Mouse (Mus musculus) granulocyte monocyte progenitor cell, adult 5-6 weeks (primary cell): ENCODE data around the gene Lrrc3c. TPM values are rescaled to one million over a fixed set of nuclear protein-coding genes. Genes with fewer than 3 reads are reported as not detected.
"Not testable (repeated sequence)": the region's sequence is repeated elsewhere in the genome, so short reads cannot be mapped to it uniquely, and the experiment has no call there.

Experiments
- ATAC-seq: replicated peaks from 2 replicates; pipeline ENCODE4 v1.8.0; 2016; ENCODE audit warnings: mild to moderate bottlenecking, moderate TSS enrichment, inconsistent platforms; ENCODE audit not compliant: poor library complexity, severe bottlenecking
- total RNA-seq, 2 experiments: library from RNA; stranded (forward) in 1 of 2; stranded (reverse) in 1 of 2; fragments of 200-712, 200-1000 nt in 1 of 2; fragments of >200 nt in 1 of 2; fragmentation: Nextera tagmentation in 1 of 2; gene quantifications; 2 replicates each; pipeline ENCODE4 v1.2.3; 2014 to 2017

Gene Lrrc3c
- total RNA-seq, 2 experiments from 2014 or later, result not detected

DNA sequence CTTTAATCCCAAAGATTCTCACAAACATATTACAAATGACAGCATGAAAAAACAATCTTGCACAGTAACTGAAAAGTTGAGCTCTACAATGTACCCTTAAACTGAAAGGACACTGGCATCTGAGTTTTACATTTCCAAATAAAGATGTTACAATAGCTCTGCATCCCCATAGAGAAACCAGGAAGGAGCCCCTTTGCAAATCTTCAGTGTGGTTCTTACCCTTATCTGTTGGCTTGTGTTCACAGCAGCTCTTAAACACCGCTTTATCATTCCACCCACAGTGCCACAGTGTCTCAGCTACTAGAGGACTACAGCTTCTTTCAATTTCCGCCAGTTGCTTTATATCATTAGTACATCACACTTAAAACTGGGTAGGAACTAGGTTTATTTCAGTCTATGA, 26.3 kb downstream of the Lrrc3c start:
- not testable (repeated sequence) for ATAC-seq

DNA sequence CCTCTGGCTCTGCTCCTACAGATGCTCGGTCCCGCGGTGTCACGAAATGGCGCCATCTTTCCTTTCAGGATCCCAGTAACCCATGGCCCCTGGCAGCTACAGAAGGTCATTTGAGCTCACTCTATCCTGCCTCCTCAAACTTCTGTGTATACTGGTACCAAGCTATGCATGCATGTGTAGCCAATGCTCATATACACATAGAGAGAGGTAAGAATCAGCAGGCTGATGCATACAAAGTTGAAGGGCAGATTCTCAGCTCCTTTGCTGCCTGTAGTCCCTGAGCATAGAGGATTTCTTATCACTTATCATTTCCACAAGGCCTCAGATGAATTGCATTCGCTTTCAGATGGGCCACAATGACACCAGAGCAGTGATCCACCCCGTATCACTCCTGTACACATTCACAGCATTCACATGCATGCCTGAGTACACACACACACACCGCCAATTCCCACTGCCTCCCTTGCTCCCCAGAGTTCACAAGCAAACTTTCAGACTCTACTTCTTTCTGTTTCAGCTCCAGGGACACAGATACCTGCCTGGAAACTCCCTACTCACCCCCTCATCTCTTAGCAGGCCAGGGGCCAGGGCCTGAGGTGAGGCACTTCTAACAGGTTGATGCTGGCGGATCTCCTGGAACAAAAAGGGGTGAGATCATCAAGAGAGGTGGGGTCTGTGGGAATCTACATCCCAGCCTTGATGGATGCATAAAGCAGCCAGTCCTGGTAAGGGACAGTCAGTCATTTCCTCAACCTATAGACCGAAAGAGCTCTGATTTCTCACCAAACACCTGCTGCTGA, 27.7 kb downstream of the Lrrc3c start, which contains the start of the genes Gm12355 and Gsdma3:
TSS of gene Gm12355 (minus strand) at position 51 of the 800 bp plus-strand sequence.
TSS of gene Gsdma3 (plus strand) at position 750 of the 800 bp plus-strand sequence.
- ATAC-seq, result no peak

- ATAC-seq, result no peak
Measured at GRCm38 (mm10) chr11:98628706-98629105, 30.6 kb downstream of the Lrrc3c start.

- no peak for ATAC-seq
Measured at GRCm38 (mm10) chr11:98630646-98631045, 32.6 kb downstream of the Lrrc3c start.

GRCm38 (mm10) chr11:98635312-98635970, 37.4 kb downstream of the Lrrc3c start:
- ATAC-seq, result peak; percentile 96

GRCm38 (mm10) chr11:98637501-98637900, 39.4 kb downstream of the Lrrc3c start:
- ATAC-seq, result no peak

DNA sequence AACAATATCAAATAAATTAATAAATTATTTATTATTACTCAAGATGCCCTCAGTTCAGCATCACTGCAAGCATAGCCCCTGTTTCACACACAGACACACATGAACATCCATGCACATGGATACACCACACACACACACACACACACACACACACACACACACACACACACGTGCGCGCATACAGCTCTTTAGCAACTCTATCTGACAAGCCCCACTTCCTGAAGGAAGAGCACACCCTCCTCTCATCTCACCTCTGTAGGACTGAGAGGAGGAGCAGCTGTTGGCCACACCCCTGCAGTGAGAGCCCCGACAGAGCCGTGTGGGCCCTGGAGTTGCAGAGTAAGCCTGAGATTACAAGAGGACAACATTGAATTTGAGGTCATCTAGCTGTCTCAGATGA, 42.0 kb downstream of the Lrrc3c start:
- no peak for ATAC-seq

DNA sequence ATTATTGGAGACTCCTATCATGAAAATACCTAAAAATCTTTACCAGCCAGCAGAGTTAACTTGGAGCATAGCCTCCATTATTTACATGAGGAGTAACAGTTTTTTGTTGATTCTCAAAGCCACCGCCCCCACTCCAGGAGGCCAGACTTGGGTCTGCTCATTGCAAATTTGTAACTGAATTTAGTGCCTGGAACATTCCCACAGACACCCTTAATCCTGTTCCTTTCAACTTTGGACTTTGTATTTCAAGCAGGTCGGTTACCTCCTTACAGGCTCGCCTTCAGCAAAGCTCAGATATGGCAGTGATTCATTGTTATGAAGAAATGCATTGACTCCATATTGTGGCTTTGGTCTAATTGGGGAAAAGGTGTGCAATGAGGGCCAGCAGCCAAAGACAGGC, 46.7 kb downstream of the Lrrc3c start:
- ATAC-seq, result no peak

DNA sequence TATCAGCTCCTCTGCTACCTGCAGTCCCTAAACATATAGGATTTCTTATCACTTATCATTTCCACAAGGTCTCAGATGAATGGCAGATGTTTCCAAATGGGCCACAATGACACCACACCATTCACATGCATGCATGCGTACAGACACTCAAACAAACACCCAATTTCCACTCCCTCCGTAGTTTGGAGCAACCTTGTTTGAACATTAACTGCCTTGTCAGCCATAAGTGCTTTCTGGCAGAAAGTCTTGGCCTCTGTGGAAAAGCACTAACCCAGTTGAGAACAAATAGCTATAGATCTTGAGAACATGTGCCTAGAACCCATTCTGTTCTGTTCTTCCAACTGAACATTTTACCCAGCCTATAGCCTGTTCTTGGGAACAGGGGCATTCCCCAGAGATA, 47.9 kb downstream of the Lrrc3c start:
- ATAC-seq, result no peak

DNA sequence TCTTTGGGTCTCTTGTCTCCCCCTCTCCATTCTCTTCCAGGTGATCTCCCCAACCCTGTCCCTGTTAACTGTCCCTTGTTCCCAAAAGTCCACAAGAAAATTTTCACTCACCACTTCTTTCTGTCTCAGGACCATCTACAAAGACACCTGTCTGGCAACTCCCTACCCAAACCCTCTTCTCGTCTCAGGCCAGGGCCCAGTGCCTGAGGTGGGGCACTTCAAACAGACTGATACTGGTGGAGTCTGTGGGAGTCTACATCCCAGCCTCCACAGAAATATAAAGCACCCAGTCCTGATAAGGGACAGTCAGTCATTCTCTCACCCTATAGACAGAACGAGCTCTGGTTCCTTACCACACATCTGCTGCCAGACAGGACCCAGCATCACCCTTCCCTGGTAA, 48.4 kb downstream of the Lrrc3c start, which contains the start of gene Gsdma2:
TSS of gene Gsdma2 (plus strand) at position 301 of the 400 bp plus-strand sequence.
- no peak for ATAC-seq

Other genes with a start within 250 kb of the Lrrc3c start
- not detected in 2 replicates for gene Ppp1r1b, start 249.9 kb upstream of the Lrrc3c start, total RNA-seq (2014; fragmentation: Nextera tagmentation)
- gene Ppp1r1b, start 249.9 kb upstream of the Lrrc3c start, total RNA-seq (2017), result not detected in 2 replicates
- 18.4 and 24.9 TPM in 2 replicates for gene Stard3, start 239.9 kb upstream of the Lrrc3c start, total RNA-seq (2014; fragmentation: Nextera tagmentation)
- 18.2 and 27.8 TPM in 2 replicates for gene Stard3, start 239.9 kb upstream of the Lrrc3c start, total RNA-seq (2017)
- gene Tcap, start 214.5 kb upstream of the Lrrc3c start, total RNA-seq (2014; fragmentation: Nextera tagmentation), result not detected in 2 replicates
- gene Tcap, start 214.5 kb upstream of the Lrrc3c start, total RNA-seq (2017), result not detected in 2 replicates
- gene Pnmt, start 211.8 kb upstream of the Lrrc3c start, total RNA-seq (2014; fragmentation: Nextera tagmentation), result not detected in 2 replicates
- gene Pnmt, start 211.8 kb upstream of the Lrrc3c start, total RNA-seq (2017), result not detected in 2 replicates
- 1.3 and 3.1 TPM in 2 replicates for gene Pgap3, start 197.8 kb upstream of the Lrrc3c start, total RNA-seq (2014; fragmentation: Nextera tagmentation)
- 1.4 and 2.8 TPM in 2 replicates for gene Pgap3, start 197.8 kb upstream of the Lrrc3c start, total RNA-seq (2017)
- not detected in 2 replicates for gene Erbb2, start 185.8 kb upstream of the Lrrc3c start, total RNA-seq (2014; fragmentation: Nextera tagmentation)
- not detected in 2 replicates for gene Erbb2, start 185.8 kb upstream of the Lrrc3c start, total RNA-seq (2017)
- gene Mien1, start 159.3 kb upstream of the Lrrc3c start, total RNA-seq (2014; fragmentation: Nextera tagmentation), result 66.2 and 84.5 TPM in 2 replicates
- 23.7 and 24.9 TPM in 2 replicates for gene Mien1, start 159.3 kb upstream of the Lrrc3c start, total RNA-seq (2017)
- gene Grb7, start 151.9 kb upstream of the Lrrc3c start, total RNA-seq (2014; fragmentation: Nextera tagmentation), result not detected in 2 replicates
- gene Grb7, start 151.9 kb upstream of the Lrrc3c start, total RNA-seq (2017), result not detected in 2 replicates
- 0.15 TPM in 1 of 2 replicates, not detected in the other for gene Ikzf3, start 52.3 kb upstream of the Lrrc3c start, total RNA-seq (2014; fragmentation: Nextera tagmentation)
- gene Ikzf3, start 52.3 kb upstream of the Lrrc3c start, total RNA-seq (2017), result not detected in 2 replicates
- 1.6 TPM in 1 of 2 replicates, not detected in the other for gene Zpbp2, start 47.2 kb upstream of the Lrrc3c start, total RNA-seq (2014; fragmentation: Nextera tagmentation)
- not detected in 2 replicates for gene Zpbp2, start 47.2 kb upstream of the Lrrc3c start, total RNA-seq (2017)
- 5.9 and 7.3 TPM in 2 replicates for gene Ormdl3, start 10.9 kb upstream of the Lrrc3c start, total RNA-seq (2014; fragmentation: Nextera tagmentation)
- gene Ormdl3, start 10.9 kb upstream of the Lrrc3c start, total RNA-seq (2017), result 7.7 and 8.6 TPM in 2 replicates
- 1.6 and 1.8 TPM in 2 replicates for gene Gm12355, start 27.4 kb downstream of the Lrrc3c start, total RNA-seq (2014; fragmentation: Nextera tagmentation)
- gene Gm12355, start 27.4 kb downstream of the Lrrc3c start, total RNA-seq (2017), result 4.8 and 9.5 TPM in 2 replicates
- gene Gsdma3, start 28.1 kb downstream of the Lrrc3c start, total RNA-seq (2014; fragmentation: Nextera tagmentation), result not detected in 2 replicates
- gene Gsdma3, start 28.1 kb downstream of the Lrrc3c start, total RNA-seq (2017), result not detected in 2 replicates
- not detected in 2 replicates for gene Gsdma2, start 48.5 kb downstream of the Lrrc3c start, total RNA-seq (2014; fragmentation: Nextera tagmentation)
- not detected in 2 replicates for gene Gsdma2, start 48.5 kb downstream of the Lrrc3c start, total RNA-seq (2017)
- not detected in 2 replicates for gene Gsdma, start 66.1 kb downstream of the Lrrc3c start, total RNA-seq (2014; fragmentation: Nextera tagmentation)
- not detected in 2 replicates for gene Gsdma, start 66.1 kb downstream of the Lrrc3c start, total RNA-seq (2017)
- gene Psmd3, start 84.3 kb downstream of the Lrrc3c start, total RNA-seq (2014; fragmentation: Nextera tagmentation), result 77.3 and 81.3 TPM in 2 replicates
- gene Psmd3, start 84.3 kb downstream of the Lrrc3c start, total RNA-seq (2017), result 67.4 and 90.0 TPM in 2 replicates
- gene Csf3, start 103.0 kb downstream of the Lrrc3c start, total RNA-seq (2014; fragmentation: Nextera tagmentation), result not detected in 2 replicates
- gene Csf3, start 103.0 kb downstream of the Lrrc3c start, total RNA-seq (2017), result not detected in 2 replicates
- 57.3 and 68.2 TPM in 2 replicates for gene Med24, start 131.1 kb downstream of the Lrrc3c start, total RNA-seq (2014; fragmentation: Nextera tagmentation)
- 37.6 and 42.6 TPM in 2 replicates for gene Med24, start 131.1 kb downstream of the Lrrc3c start, total RNA-seq (2017)
- 39.3 and 39.5 TPM in 2 replicates for gene Thra, start 142.3 kb downstream of the Lrrc3c start, total RNA-seq (2014; fragmentation: Nextera tagmentation)
- 23.0 and 24.2 TPM in 2 replicates for gene Thra, start 142.3 kb downstream of the Lrrc3c start, total RNA-seq (2017)
- 2.3 and 2.8 TPM in 2 replicates for gene Nr1d1, start 177.0 kb downstream of the Lrrc3c start, total RNA-seq (2014; fragmentation: Nextera tagmentation)
- gene Nr1d1, start 177.0 kb downstream of the Lrrc3c start, total RNA-seq (2017), result 1.2 TPM in 1 of 2 replicates, not detected in the other
- 72.7 and 75.0 TPM in 2 replicates for gene Msl1, start 197.2 kb downstream of the Lrrc3c start, total RNA-seq (2014; fragmentation: Nextera tagmentation)
- gene Msl1, start 197.2 kb downstream of the Lrrc3c start, total RNA-seq (2017), result 59.8 and 70.1 TPM in 2 replicates
- 46.1 and 46.7 TPM in 2 replicates for gene Casc3, start 206.6 kb downstream of the Lrrc3c start, total RNA-seq (2014; fragmentation: Nextera tagmentation)
- gene Casc3, start 206.6 kb downstream of the Lrrc3c start, total RNA-seq (2017), result 13.6 and 31.8 TPM in 2 replicates
- 2.0 TPM in 1 of 2 replicates, not detected in the other for gene Rapgefl1, start 238.5 kb downstream of the Lrrc3c start, total RNA-seq (2014; fragmentation: Nextera tagmentation)
- 0.30 TPM in 1 of 2 replicates, not detected in the other for gene Rapgefl1, start 238.5 kb downstream of the Lrrc3c start, total RNA-seq (2017)